Mouse (Mus musculus): ENCODE measurements around the gene Glt8d2.

The Glt8d2 gene

DNA sequence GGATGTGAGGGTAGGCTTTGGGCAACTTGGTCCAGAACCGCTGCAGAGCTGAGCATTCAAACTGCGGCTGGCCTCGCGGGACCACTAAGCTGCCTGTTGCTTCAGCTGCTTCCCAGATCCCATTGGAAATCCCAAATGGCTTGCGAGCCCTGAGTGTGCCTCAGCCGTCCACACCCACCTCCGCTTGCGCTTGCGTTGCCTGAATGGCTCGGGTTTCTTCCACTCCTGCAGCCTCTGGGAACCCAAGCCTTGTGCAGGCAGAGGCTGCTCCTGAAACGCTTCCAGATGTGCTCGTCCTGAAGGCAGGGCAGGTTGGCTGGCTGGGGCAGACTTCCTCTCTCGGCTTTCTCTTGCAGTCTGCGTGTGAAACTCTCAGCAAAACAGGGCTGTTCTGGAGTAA lies at the start of gene Glt8d2:
Gene Glt8d2 (minus strand): TSS at position 157 of the 400 bp plus-strand sequence.
- peak; percentile 66 for DNase-seq (ENCODE audit: low spot score)

DNA sequence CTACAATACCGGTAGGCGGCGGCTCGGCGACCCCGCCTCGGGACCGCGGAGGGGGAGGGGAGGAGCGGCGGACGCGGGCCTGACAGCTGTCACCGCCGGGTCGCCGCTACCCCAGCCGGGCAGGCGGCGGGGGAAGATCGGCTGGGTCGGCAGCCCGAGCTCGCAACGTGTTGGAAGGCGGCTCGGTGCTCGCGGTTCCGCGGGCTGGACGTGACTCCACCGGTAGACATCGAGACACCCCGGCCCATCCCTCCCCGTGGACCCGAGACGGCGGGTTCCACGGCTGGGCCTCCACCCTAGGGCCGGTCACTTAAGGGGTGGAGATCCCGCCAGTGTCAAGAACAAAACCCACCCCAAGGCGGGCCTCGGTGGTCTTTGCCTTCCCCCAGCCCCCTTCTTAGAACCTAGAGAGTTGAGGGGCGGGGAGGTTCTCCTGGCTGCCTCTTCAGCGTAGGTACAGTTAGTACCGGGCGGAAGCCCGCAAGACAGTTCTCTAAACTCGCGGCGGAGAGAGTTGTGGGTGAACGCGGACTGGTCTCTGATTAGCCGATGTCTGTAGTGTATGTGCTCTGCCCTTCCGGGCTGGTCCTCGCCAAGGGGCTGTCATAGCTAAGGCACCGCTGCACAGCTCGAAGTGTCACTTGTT lies 9.0 kb upstream of the Glt8d2 start:
- no peak for DNase-seq (ENCODE audit: low spot score)

DNA sequence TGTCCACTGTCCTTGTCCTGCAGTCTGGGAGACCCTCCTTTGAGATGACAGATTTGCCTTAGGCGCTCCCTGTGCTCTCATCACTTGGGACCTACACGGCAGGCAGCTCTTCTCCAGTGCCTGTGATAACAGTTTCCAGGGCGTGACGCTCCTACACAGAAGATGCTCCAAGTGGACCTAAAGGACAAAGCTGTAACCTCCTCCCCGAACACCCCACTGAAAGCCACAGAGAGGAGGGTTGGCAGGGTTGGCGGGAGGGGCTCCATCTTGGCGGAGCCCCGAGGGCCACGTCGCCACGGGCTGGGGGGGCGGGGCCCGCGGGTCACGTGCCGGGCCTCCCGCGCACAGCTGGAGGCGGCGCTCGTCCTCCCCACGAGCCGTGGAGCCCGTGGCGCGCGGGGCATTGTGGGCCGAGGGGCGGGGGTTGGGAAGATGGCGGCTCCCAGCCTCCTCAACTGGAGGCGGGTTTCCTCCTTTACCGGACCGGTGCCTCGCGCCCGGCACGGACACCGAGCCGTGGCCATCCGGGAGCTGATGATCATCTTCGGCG lies 8.3 kb upstream of the Glt8d2 start:
- DNase-seq (ENCODE audit: low spot score): peak; percentile 96

DNA sequence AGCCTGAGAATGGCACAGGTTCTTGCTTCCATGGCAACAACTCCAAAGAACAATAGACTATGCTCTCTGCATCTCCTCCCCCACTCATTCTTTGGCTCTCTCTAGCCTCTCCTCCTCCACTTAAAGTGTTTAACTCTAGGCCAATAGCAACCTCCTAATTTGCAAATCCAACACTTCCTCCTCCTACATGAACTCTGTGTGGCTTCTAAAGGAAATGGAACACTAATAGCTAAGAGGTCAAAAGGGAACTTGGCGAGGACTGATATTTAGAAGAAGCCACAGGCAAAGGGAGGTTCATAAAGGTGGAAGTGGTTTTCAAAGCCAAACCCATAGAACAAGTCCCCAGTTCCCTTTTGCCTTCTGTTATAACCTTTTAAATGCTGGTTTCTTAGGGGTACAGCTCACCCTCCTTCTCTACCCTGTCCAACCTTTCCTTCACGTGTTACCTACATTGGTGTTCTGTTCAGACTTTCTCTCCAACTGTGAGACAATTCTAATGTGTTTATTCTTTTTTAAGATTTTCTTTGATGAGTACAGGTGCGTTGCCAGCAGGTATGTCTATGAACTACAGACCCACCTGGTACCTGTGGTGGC lies 7.0 kb upstream of the Glt8d2 start:
- DNase-seq (ENCODE audit: low spot score): no peak

DNA sequence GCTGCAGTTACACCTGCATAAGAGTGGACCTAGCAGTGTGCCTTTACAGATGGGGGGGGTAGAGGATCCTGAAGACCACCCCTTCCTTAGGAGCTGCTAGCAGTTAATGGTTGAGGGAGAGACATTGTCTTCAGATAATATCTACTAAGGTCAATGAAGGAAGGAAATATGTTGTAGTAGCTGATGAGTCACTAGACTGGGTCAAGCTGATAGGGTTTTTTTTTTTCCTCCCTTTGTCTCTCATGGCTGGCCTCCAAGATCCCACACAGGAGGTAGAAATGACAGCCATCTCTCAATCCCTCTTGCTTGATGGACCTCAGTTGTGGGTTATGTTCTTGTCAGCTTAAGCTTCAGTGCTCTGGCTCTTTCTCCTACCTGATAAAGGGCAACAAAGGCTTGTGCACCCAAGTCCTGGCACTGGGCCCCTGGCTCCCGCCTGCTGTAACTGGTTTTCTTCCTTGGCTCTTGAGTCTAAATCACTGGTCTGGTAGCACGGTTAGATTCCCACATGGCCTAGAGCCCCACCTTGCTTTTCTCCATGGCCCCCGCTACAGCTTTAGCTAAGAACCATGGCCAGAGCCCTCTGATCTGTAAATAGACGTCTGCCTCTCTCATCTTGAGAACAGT lies 6.1 kb upstream of the Glt8d2 start:
- DNase-seq (ENCODE audit: low spot score): no peak

DNA sequence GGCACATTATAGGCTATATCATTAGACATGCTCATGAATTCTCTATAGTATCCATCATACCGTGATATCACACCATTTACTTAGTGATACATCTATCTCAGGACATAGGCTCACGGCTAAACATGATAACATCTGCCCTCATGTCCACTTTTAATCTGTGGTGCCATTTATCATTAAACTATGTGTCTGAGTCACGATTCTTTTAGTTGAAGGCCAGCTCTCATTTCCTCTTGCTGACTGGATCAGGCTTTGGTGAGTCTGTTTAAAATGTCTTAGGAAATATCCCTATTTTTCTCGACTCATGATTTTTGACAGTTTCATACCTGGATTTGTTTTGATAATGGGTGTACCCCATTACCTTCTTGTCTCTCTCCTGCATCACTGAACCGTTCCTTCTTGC lies 5.5 kb upstream of the Glt8d2 start, which contains the start of gene Hcfc2:
Gene Hcfc2 (plus strand): TSS at position 205 of the 400 bp plus-strand sequence.
- no peak for DNase-seq (ENCODE audit: low spot score)

DNA sequence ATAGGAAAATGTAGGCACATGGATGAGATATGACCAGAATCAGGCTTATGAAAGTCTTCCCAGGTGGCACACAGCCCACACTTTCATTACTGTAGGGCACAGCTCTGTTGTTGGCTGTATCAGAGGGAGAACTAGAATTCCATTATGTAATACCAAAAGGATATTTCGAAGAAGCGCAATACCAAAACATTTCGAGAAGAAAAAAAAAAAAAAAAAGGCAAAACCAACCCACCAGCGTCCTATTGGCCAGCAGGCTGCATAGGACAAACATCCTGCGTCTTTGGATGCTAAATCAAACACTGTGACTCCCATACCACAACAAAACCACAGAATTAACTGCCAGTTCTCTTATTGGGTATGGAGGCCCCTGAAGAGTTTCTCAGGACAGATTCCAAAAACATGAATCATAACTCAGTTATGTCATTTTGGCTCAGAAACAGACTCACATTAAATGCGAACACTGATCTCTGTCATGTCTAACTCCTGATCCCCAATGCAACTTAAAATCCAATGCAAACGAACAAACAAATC lies 704 bp downstream of the Glt8d2 start:
- DNase-seq (ENCODE audit: low spot score): no peak

DNA sequence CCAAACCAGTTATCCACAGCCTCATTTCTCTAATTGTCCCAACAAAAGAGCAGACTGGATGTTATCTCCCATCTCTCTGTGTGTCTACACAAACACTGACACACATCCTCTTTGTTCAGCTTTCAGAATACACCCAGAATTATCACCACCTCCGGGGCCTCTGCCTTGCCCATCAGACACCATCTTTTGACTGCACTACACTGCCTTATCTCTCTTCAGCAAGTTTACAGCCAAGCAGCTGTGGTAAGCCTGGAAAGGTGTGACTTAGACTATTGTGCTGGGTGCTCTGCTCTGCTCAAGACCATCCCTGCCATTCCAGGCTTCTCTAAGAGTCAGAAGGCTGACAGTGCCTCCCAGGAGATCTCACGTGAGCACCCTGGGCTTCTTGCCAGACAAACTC lies 5.0 kb downstream of the Glt8d2 start:
- no peak for DNase-seq (ENCODE audit: low spot score)

DNA sequence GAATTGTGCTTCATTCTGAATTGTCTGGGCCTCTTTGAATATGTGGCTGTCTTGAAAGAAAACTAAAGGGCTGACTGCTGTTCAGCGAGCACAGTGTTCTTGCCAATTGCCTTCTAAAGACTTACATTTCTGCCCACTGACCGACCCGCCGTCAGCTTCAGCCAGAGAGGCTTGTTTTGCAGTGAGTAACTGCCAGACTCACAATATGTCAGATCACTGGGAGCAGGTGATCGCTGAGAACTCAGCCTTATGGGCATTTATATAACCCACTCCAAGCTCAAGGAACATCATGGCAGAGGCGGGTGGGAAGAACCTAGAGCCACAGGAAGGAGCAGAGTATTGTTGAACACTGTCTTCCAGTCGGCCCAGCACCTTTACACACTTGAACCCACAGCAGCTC lies 8.8 kb downstream of the Glt8d2 start:
- no peak for DNase-seq (ENCODE audit: low spot score)

DNA sequence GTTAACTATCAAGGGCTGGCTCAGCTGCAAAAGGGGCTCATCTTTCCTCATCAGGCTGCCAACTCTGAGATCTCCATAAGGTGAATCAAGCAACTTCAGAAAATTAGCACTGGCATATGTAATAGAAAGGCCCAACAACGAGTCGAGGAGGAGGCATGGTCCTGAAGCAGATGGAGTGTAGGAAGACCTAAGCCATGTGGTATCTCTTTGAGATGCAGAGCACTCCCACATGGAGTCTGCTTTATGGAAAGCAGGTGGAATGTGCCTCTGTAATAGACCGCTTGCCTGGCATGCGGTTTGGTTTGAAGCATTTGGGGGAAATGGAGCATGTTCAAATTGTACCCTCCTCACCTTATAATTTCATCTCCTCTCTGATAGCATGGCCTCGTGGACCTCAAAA lies 9.7 kb downstream of the Glt8d2 start:
- no peak for DNase-seq (ENCODE audit: low spot score)

DNA sequence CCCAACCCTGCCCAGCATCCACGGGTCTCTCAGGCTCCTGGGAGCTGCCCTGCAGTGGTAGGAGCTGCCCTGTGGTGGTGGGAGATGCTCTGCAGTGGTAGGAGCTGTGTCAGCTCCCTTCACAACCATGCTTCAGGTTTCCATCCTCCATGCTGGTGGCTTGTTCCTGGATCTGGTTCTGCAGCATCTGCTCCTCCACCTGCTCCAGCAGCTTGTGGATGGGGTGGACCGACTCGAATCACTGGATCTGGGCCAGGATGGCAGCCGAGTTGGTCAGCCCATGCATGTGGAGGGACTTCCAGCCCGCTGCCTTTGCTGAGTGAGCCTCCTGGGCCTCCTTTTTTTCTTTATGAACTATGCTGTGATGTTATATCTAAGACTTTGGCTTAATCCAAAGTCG lies 13.5 kb downstream of the Glt8d2 start:
- DNase-seq (ENCODE audit: low spot score): no peak

DNA sequence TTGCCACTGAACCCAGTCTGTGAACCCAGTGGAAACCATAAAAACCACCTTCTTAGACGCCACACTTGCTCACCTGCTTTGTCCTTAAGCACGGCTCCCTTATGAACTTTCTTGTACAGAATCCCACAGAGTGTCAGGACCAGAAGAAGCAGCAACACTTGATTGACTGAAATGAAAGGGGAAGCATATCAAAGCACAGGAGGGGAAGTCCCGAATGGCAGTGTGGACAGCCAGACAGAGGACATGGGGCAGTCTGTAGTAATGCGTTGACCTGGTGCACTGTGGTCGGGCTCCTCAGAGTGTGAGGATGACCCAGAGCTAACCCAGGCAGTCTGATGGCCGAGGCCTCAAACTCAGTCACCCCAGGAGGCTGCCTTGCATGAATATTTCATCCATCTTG lies 20.2 kb downstream of the Glt8d2 start:
- no peak for DNase-seq (ENCODE audit: low spot score)

DNA sequence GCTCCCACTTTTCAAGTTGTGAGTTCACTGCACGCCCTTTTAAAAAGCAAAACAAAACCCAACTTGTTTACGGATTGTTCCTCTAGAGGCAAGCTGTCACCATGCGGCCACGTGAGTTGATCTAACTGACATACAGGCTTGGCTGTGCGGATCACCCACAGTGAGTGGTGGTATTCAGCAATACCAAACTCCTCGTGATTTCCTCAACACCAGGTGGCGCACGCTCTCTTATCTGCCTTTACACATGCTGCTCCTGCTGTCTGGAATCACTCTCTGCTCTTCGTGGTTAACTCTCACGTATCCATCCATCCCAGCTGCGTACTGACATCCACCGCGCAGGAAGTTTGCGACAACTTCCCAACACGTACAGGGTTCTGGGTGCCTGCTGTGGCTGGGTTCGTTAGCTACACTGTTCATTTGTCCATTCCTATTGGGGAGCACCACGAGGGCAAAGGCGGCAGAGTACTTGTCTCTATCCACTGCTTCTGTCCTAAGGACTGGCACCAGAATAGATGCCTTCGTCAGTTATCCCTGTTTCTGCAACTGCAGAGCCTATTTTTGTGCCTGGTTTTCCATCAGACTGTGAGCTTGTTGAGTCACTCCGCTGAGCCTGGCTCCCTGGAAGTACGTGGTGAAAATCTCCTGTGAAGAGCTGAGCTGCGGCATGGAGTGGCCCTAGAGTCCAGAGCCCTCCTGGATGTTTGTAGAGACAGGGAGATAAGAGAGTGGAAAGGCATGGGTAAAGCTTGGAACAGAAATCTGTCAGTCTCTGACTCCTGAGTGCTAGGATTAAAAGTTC lies 23.8 kb downstream of the Glt8d2 start:
- DNase-seq (ENCODE audit: low spot score): peak; percentile 91

DNA sequence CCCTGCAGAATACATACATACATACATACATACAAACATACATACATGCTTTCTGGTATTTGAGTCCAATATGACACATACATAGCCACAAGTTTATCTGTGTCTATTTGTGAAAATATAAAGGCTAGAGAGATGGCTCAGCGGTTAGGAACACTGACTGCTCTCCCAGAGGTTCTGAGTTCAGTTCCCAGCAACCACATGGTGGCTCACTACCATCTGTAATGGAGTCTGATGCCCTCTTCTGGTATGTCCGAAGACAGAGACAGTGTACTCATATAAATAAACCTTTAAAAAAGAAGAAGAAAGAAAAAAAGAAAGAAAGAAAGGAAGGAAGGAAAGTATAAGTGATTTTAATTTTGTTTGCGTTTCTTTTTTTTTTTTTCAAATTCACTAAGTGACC lies 24.5 kb downstream of the Glt8d2 start:
- DNase-seq (ENCODE audit: low spot score): no peak

DNA sequence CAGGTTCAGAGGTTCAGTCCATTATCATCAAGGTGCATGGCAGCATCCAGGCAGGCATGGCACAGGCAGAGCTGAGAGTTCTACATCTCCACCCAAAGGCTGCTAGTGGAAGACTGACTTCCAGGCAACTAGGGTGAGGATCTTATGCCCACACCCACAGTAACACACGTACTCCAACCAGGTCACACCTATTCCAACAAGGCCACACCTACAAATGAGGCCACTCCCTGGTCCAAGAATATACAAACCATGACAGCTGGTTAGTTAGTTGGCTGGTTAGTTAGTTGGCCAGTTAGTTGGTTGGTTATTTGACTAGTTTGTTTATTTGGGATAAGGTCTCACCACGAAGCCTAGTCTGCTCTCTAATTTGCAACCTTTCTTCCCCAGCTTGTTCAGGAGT lies 27.2 kb downstream of the Glt8d2 start:
- no peak for DNase-seq (ENCODE audit: low spot score)

DNA sequence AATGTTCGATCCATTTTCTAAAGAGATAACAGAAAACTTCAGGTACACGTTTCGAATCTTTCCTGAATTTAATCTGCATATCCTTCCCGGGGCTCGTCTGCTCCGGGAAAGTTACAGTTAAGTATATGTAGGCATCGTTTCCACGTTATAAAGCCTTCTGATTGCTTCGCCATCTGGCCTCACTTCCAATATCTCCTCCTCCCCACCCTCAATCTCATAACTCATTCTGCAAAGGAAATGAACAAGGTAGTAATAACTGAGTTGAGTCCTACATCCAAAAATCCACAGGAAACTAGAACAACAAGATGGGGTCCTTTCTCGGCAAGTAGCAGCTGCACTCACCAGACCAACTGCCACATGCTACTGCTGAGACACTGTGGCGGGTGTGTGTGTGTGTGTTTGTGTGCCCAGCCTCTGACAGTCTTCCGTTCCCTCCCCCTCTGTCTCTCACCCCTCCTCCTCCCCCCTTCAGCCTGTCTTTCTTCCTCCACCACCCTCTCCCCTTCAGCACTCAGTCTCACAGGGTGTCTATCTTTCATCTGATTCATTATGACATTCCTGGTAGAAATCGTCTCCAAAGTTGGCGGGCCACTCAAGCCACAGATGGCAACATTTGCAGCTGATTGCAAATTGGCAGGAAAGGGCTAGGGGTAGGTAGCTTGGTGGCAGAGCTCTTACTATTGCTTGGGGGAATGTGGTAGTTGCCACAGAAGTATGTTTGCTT lies 28.0 kb downstream of the Glt8d2 start:
- DNase-seq (ENCODE audit: low spot score): no peak

DNA sequence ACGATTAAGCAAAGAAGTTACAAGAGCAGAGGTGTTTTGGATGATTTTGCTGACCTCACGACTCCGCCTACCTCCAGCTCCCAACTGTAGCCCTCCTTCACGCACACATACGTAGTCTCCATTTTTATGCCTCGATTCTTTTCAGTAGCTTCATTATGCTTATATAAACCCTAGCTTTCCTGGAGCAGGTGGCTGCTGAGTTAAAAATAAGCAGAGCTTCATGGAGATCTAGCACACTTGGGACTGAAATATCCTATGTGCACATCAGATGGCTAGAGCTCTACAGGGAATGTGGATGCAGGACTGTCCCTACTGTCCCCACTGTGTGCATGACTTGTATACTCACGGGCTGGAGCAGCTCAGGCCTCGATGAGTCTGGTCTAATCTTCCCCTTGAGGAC lies 28.6 kb downstream of the Glt8d2 start:
- no peak for DNase-seq (ENCODE audit: low spot score)

DNA sequence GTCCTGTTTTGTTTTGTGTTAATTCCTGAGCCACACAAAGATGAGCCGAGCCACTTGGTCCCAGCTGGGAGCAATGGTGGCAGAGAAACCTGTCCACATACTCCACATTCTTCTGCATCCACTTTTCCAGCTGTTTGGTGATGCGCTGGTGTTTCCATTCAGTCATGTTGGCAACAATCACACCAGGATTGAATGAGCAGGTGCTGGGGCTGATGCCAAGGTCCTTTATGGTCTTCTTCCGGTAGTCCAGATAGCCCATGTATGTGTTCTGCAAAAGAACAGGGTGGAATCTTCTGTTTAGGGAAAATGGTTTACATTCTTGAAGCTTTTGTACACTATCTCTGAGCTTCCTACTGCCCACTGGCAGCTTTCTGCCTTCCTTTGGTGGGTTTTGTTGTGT lies 35.9 kb downstream of the Glt8d2 start:
- DNase-seq (ENCODE audit: low spot score): no peak

DNA sequence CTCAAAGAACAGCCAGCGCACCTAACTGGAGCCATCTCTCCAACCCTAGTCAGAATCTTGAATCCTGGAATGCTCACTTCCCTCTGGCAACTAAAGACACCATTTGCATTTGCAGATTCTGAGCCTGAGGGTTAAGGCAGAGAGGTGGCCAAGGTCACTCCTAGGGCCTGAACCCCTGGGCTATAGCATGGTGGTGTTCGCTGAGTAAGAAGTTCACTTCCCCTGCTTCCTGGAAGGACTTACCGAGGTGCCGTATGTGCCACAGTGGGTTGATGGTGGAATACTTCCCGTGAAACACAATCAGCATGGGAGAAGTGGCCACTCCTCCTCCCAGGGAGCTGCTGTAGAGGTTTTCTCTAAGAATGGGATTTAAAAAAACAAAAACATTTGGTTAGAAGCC lies 37.8 kb downstream of the Glt8d2 start:
- no peak for DNase-seq (ENCODE audit: low spot score)

DNA sequence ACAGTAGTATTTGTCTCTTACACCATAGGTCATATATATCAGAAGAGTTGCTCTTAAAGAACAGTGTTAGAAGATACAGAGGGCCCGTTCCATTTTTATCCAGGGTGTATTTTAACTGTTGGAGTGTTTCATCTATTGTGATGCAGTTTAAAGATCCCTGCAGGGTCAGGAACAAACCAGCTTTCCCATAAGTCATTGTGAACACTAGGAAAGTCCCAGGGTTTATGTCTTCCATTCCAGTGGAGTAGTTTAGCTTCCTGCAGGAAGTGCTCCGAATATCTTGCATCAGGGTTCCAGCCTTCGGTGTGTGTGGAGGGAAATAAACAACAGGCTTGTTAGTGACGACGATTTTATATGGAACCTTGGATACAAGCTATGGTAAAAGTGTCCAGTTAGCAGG lies 39.2 kb downstream of the Glt8d2 start:
- DNase-seq (ENCODE audit: low spot score): no peak

DNA sequence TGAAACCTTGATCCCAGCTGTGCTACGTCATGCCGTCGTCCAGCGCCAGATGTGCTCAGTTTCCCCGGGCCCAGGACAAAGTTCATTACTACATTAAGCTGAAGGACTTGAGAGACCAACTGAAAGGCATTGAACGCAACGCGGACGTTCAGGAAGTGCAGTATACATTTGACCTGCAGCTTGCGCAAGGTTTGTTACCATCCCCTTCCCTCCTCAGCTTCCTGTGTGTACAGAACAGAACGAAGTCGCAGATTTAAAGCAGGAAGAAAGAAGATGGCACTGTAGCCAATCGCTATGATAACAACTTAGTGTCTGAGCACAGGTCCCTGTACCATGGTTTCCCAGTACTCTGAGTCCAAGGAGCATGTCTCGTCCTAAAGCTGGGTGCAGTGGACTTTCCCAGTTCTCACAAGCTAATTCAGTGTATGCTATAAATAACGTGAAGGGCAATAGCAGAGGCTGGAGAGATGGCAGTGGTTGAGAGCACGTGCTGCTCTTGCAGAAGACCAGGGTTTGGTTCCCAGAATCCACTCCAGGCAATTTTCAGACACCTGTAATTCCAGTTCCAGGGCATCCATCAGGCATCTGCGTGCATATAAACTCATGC lies 43.1 kb downstream of the Glt8d2 start:
- DNase-seq (ENCODE audit: low spot score): no peak

Measured in testis, postnatal 10 days (tissue).